Mouse (Mus musculus): ENCODE measurements around the gene Ccdc82. TPM values are rescaled to one million over a fixed set of nuclear protein-coding genes. Genes with fewer than 3 reads are reported as not detected.

Ccdc82 gene
- 10 to 100 TPM; 18.7 to 20.2 TPM for total RNA-seq (2021)
- long read RNA-seq, experiment 1, full-length matches to known transcripts, result 8 of 11 reads
- long read RNA-seq, experiment 1, partial matches to known transcripts, result 1 of 11 reads
- long read RNA-seq, experiment 1, other reads (novel, unspliced or antisense), result 2 of 11 reads
- long read RNA-seq, experiment 2, full-length matches to known transcripts, result 4 of 8 reads
- long read RNA-seq, experiment 2, partial matches to known transcripts, result 2 of 8 reads
- long read RNA-seq, experiment 2, other reads (novel, unspliced or antisense), result 2 of 8 reads

- peak; percentile 77 to 84 for DNase-seq (ENCODE audit: low spot score in 2 of 2)
Measured at GRCm38 (mm10) chr9:13246815-13247638, at the start of gene Ccdc82. Gene Ccdc82, plus strand, starts transcription at chr9:13246955.

DNA sequence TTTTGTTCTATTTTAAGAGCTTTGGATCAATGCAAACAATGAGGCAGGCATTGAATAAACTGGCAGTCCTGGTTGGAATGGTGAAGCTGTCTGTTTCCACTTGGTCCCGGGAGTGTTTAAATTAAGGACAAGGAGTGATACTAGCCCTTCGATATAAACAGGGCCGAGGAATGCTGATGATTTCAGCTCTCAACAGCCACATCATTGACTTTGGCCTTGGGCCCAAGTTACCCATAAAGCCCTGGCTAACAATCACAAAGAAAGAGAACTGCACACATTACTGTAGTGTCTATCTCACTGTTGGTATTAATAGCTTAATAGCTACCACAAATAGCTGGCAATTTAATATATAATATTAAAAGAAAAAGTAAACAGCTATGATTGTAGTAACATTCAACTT, 46.7 kb upstream of the Ccdc82 start:
- no peak for DNase-seq (ENCODE audit: low spot score in 2 of 2)

GRCm38 (mm10) chr9:13203109-13203508, 43.6 kb upstream of the Ccdc82 start:
- DNase-seq (ENCODE audit: low spot score in 2 of 2), result no peak

DNA sequence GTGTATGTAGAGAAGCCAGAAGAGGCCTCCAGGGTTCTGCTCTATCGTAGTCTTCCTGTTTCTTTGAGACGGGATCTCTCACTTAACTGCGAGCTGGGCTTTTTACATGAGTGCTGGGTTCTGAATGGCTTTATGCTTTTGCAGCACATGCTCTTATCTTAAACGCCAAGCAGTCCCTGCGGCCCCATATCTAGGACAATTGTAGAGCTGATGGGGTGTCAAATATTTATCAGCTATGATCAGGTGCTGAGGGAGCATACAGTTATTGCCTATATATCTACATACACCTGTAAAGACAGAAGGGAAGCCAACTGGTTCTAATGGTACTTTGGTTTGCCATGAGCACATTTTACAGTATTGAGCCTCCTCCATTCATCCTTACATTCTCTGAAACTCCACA, 43.1 kb upstream of the Ccdc82 start:
- DNase-seq (ENCODE audit: low spot score in 2 of 2), result no peak

- no peak for DNase-seq (ENCODE audit: low spot score in 2 of 2)
Measured at GRCm38 (mm10) chr9:13206369-13206768, 40.4 kb upstream of the Ccdc82 start.

DNA sequence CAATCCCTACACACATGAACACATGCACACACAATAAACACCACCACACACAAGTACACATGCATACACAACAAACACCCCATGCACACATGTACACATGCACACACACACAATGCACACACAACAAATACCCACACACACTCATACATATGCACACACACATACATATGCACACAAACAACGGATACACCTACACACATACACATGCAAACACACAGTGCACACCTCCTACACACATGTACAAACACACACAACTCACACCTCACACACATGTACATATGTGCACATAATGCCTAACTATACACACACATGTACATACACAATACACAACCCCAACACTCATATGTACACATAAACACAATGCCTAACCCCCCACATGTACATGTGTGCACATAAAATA, 20.9 kb upstream of the Ccdc82 start:
- DNase-seq (ENCODE audit: low spot score in 2 of 2), result no peak

DNA sequence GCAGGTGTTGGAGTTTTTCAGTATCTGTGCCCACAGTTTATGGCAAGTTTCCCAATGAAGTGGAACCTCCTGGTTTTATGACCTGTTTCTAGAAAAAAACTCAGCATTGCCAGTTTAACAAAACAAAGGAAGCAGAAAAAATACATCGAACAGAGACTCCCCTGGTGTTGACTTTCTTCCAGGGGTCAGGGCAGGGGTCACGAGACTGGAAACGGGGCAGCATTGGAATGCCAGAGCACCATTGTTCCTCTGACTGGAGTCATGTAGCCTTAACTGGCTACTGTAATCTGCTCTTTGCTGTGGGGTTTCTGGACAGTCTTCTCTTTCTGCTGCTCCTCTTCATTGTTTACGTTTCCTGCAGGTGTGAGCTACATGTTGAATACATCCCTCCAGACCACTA, 16.2 kb upstream of the Ccdc82 start:
- DNase-seq (ENCODE audit: low spot score in 2 of 2), result no peak

GRCm38 (mm10) chr9:13231545-13232216, 15.1 kb upstream of the Ccdc82 start:
- DNase-seq (ENCODE audit: low spot score in 2 of 2), result no peak

DNA sequence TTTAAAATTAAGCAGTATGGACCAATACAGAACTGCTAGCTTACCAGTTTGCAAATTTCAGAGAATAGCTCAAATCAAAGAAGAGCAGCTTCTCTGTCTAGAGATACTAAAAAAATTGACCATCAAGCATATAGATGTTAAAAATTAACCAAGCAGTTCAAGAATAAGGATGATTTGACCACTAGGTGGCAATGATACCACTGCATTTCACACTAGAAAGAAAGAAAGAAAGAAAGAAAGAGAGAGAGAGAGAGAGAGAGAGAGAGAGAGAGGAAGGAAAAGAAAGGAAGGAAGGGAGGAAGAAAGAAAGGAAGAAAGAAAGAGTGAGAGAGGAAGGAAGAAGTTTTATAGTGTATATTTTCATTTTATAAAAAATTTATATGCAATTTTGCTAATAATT, 4.4 kb upstream of the Ccdc82 start:
- DNase-seq (ENCODE audit: low spot score in 2 of 2), result no peak

DNA sequence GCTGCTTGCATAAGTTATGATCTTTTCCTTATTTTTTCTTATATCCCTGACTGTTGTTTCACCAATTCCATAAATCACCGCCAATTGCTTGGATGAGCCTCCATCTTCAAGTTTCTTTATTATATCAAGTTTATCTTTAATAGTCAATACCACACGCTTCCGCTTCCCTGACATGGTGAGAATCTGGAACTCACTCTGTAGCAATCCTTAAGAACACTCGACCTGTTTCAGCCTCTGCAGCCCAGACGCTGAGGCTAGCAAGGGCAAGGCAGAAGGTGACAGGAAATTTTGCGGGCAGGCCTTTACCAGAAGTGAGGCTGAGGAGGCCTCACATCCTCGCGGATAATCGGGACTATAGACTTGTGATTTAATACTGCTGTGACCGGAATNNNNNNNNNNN, 1.3 kb upstream of the Ccdc82 start, which contains the start of gene Jrkl:
Gene Jrkl, minus strand, starts transcription at position 349 of the 400 bp plus-strand sequence.
- peak; percentile 13 for DNase-seq (ENCODE audit: low spot score in 2 of 2)

DNA sequence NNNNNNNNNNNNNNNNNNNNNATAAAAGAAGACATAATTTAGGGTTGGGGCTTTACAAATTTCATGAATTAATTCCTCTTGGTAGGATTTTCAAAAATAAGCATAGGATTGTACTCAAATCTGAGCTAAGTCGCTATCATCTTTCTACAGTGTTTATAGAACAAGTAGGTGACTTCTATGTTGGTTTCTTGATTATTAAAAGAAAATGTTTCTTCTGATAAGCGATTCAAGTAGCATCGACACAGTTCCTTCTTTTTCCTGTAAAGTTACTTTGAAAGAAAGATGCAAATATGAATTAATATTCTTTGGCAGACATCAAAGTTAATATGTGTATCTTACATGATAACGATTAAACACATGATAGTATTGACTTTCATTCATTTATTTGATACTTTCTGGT, 1.3 kb downstream of the Ccdc82 start:
- no peak for DNase-seq (ENCODE audit: low spot score in 2 of 2)

DNA sequence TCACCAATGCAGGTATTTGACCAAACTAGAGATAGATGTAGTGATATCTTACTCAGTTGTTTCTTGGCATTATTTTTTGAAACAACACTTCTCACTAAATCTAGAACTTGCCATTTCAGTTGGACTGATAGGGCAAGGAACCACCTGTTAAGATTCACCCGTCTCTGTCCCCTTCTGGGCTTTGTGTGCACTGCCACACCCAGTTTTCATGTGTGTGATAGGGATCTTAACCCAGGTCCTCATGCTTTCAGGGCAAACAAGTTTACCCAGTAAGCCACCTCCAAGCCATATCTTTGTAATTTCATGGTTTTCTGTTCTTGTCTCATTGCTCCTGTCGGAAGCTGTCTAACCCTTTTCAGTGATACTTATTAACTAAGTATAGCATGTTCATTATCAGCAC, 4.5 kb downstream of the Ccdc82 start:
- DNase-seq (ENCODE audit: low spot score in 2 of 2), result no peak

GRCm38 (mm10) chr9:13256726-13257125, 10.0 kb downstream of the Ccdc82 start:
- DNase-seq (ENCODE audit: low spot score in 2 of 2), result no peak

- no peak for DNase-seq (ENCODE audit: low spot score in 2 of 2)
Measured at GRCm38 (mm10) chr9:13258173-13258572, 11.4 kb downstream of the Ccdc82 start.

GRCm38 (mm10) chr9:13260980-13261379, 14.2 kb downstream of the Ccdc82 start:
- DNase-seq (ENCODE audit: low spot score in 2 of 2), result no peak

GRCm38 (mm10) chr9:13273219-13273618, 26.5 kb downstream of the Ccdc82 start:
- DNase-seq (ENCODE audit: low spot score in 2 of 2), result no peak

DNA sequence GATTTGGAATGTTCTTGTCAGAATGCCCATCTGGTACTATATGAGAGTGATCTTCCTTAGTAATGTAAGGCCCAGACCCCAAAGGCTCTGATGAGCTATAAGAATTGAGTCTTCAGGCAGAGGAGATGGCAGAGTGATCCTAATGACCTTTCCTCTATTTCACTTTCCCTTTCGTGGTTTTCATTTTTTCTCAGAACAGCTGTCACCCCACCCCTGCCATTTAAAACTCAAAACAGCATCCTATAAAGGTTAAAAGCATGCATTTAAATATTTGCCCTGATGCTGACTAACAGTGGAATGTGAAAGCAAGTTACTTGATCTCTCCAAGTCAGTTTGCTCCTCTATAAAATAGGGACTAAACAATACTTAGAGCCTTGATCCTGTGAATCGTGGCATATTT, 40.7 kb downstream of the Ccdc82 start:
- DNase-seq (ENCODE audit: low spot score in 2 of 2), result no peak

GRCm38 (mm10) chr9:13296274-13297121, 49.7 kb downstream of the Ccdc82 start:
- DNase-seq (ENCODE audit: low spot score in 2 of 2), result peak; percentile 84 to 91

DNA sequence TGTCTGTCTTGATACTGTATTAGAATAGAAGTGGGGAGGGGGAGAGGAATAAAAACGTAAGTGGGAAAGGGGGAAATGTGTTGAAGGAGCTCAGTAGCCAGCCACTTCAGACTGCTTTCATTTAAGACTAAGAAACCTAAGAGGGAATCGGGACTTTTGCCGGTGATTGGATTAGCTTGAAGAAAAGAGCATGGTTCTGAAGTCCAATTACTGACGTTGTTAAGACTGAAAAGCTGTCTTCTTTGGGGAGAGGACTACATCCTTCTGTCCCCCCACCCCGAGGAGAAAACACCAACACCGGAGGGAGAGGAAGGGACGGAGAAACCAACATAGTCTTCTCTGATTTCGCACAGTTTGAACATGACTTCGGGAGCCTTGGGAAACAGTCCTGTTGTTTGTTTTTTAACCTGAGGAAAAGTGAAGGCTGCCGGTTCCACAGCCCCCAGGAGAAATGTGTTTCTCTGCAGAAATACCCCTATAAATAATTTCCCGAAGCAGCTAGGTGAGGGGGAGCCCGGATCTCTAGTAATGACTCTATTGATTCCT, 50.4 kb downstream of the Ccdc82 start:
- DNase-seq (ENCODE audit: low spot score in 2 of 2), result no peak

- DNase-seq (ENCODE audit: low spot score in 2 of 2), result peak in 1 of 2 experiments; percentile 27
Measured at GRCm38 (mm10) chr9:13297668-13298512, 51.1 kb downstream of the Ccdc82 start, which contains the start of gene Maml2. Gene Maml2, plus strand, starts transcription at chr9:13297957.

All from left cerebral cortex, adult 18-20 months (tissue).